Mouse (Mus musculus): ENCODE measurements around the gene Mpp6.

Mpp6 gene

DNA sequence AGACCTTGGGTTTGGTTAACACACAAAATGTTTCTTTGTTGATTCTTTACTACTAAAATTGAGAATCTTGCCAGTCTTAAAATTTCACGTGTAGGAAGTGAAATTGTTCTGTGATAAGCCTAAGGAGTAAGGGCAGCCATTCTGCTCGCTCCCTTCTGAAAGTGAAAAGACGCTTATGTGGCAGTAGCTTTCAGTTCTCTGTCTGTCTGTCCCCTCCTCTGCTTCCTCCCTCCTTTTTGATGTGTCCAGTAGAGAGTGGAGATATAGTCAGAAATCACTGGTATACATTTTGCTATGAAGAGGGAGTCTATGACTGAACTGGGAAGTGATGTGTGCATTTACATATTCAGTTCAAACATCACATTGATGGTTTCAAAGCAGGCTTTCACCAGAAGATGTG, 82.8 kb downstream of the Mpp6 start:
- no peak for TF ChIP-seq GATA4 (IDR thresholded peaks at IDR 0.05; ENCODE audit: insufficient replicate concordance, low read length)

DNA sequence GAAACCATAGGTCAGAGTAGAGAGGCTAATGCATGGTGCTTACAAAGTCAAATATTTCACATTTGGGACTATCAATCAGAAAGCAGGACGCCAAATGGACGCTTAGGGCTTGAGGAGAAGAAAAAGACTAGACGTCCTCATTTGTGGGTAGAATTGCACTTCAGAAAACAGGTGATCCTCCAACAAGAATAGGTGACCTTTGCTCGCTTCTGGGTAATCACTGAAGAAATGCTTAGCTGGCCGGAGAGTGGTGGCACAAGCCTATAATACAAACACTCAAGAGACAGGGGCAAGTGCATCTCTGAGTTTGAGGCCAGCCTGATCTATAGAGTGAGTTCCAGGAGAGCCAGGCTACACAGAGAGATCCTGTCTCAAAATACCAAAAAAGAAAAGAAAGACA, 83.8 kb downstream of the Mpp6 start:
- no peak for TF ChIP-seq GATA4 (IDR thresholded peaks at IDR 0.05; ENCODE audit: insufficient replicate concordance, low read length)

DNA sequence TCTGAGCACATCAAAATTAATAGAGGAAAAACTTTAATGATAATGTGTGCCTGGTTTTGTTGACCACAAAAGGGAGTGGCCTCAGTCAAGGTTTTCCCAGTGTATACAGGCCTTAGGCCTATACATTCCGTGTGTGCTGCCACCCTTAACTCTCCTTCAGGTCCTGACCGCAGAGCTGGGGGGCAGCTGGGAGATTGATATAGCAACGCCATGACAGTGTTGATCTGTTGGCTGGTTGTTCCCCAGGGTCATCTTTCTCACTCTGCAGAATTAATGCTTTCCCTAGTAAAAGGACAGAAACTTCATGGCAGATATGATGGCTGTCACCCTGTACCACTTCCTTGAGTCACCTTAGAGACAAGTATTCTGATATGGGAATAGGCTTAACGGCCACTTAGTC, 94.3 kb downstream of the Mpp6 start:
- no peak for TF ChIP-seq GATA4 (IDR thresholded peaks at IDR 0.05; ENCODE audit: insufficient replicate concordance, low read length)

DNA sequence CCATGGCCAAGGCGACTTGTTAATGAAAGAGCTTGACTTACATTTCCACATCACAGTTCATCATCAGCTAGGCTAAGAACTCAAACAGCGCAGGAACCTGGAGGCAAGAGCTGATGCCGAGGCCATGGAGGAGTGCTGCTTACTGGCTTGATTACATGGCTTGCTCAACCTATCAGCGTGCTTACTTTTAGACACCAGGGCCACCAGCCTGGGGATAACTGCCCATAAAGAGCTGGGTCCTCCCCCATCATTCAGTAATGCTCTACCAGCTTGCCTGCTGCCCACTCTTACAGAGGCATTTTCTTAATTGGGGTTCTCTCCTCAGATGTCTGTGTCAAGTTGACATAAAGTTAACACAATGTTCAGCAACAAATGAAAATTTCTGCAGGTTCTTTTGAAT, 95.1 kb downstream of the Mpp6 start:
- no peak for TF ChIP-seq GATA4 (IDR thresholded peaks at IDR 0.05; ENCODE audit: insufficient replicate concordance, low read length)

DNA sequence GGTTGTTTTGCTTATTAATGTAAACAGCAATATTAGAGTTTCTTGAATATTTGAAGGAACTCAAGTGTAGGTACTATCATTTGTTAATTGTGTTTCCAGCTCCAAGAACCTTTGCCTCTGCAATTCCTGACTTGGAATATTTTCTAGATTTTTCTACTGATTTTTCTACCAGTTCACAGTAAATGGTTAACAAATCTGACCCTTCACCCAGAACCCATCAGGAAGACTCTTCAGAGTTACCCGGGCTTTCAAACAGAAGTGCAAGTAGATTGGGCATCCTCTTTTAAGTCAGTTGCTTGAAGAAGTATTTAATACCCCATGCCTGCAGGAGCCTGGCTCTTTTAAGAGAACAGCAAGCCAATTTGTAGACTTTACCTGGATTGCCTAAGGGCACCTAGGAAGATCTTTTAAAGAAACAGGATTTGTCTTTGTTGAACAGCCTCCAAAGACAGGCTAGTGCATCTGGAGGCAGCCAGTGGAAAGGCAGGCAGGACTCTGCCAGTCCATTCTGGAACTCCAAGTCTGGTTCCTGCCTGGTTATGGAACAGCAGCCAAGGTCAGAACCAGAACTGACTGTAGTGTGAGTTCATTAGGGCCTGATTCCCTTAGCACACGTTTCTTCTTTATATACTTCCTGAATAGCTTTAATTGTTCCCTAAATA, 104.8 kb downstream of the Mpp6 start:
- TF ChIP-seq GATA4 (IDR thresholded peaks at IDR 0.05; ENCODE audit: insufficient replicate concordance, low read length) = no peak

DNA sequence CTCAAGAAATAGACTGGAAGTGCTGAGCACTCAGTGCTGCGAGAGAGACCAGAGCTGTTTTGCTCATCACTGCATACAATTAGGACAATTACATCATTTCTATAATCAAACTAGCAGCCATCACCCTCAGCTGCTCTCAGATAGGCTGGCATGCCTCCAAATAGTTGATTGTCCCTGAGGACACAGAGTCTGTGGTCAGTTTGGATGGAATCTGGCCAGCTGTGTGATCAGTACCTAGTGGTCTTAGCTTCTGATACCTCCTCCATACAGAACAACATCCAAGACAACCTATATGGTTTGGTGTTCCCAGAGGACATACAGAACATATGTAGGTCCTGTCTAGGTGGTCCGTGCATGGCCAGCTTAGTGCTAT, 105.3 kb downstream of the Mpp6 start:
- TF ChIP-seq GATA4 (IDR thresholded peaks at IDR 0.05; ENCODE audit: insufficient replicate concordance, low read length) = no peak

DNA sequence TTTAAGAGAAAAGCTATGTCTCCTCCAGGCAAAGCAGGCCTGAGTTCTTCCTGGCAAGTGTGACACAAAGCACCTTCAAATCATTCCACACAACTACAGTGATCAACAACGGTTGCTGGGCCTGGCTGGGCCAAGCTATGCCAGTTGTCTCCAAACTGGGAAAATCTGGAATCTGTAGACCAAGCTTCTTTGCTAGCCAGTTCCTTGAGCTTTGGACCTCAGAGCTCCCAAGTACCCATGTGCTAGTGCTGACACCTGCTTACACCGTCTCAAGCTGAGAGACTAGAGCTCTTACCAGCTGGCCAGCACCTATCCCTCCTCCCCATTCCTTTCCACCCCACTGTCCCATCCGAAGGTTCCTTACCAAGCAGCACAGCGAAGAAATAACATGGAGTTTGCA, 105.9 kb downstream of the Mpp6 start:
- TF ChIP-seq GATA4 (IDR thresholded peaks at IDR 0.05; ENCODE audit: insufficient replicate concordance, low read length) = no peak

DNA sequence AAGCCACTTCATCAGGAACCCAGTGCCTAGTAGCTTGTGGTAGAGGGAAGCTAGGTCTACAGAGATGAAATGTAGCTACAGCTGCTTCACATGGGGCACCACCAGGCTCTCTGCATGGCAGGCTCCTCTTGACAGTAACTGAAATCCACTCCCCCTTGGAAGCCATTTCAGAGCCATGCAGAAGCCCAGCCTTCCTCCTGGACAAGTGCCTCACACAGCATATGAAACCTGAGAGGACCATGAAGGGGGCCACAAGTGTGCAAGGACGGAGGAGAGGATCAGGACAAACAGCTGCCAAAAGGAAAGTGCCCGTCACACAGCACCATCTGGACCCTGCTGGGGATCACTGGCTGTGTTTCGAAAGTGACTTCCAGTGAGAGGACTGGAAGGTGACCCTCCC, 108.6 kb downstream of the Mpp6 start:
- TF ChIP-seq GATA4 (IDR thresholded peaks at IDR 0.05; ENCODE audit: insufficient replicate concordance, low read length) = no peak

DNA sequence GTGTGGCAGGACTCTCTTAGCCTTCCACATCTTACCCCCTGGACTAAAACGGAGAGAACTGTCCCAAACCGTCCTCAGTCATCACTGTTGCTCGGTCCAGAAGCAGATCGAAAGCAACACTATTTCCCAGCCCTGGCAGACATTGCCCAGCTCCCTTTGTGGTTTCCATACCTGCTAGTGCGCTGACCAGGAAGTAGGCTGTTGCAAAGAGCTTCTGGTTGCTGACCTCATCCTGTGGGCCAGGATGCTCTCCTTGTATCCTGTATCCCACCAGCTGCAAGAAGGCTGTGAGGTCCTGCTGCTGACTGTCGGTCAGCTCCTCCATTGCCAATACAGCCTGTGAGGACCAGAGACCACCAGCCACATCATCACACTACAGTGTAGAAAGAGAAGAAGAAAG, 109.0 kb downstream of the Mpp6 start:
- no peak for TF ChIP-seq GATA4 (IDR thresholded peaks at IDR 0.05; ENCODE audit: insufficient replicate concordance, low read length)

DNA sequence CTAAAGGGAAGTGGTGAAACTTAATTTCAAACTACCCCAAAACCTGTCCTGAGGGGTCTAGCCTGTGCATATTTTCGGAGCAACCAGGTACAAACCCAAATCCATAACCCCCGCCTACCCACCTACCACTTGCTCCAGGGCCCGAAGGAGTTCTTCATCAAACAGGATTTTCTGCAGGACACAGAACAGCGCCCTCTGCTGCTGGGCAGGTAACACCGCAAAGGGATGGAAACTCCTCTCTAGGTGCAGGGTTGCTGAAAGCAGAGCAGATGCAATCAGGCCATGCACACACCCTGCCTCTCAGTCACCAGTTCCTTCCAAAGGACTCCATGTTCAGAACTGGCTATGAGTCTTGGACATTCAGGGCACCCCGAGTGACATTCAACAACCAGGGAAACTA, 110.8 kb downstream of the Mpp6 start:
- no peak for TF ChIP-seq GATA4 (IDR thresholded peaks at IDR 0.05; ENCODE audit: insufficient replicate concordance, low read length)

DNA sequence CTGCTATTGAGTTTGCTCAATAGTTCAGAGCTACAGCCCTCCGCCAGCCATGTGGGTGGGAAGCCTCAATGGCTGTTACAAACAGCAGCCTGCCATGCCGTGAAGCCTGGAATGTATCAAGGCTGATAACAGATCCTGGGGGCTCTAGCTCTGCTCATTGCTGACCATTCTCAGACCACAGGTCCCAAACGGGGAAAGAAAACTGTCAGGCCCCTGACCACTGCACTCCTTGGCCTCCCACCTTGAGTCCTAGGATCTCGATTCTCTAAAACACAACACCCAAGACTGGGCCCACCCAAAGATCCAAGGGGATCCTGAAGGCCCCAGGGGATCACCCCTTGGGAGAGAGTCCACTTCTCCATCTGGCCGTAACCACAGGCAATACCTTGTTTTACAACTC, 112.3 kb downstream of the Mpp6 start:
- no peak for TF ChIP-seq GATA4 (IDR thresholded peaks at IDR 0.05; ENCODE audit: insufficient replicate concordance, low read length)

DNA sequence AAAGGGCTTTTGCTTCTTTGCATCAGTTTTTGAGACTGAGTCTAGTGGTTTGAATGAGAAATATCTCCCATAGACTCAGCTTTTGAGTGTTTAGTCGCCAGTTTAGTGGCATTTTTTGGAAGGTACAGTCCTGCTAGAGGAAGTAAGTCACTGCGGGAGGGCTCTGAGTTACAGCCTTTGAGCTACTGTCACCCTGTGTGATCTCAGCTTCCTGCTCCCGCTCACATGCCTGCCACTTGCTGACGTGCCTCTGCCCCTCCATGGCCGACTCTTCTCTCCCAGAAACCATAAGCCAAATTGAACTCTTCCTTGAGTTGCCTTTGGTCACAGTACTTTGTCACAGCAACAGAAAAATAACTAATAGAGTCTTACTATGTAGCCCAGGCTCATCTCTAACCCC, 112.9 kb downstream of the Mpp6 start:
- TF ChIP-seq GATA4 (IDR thresholded peaks at IDR 0.05; ENCODE audit: insufficient replicate concordance, low read length) = no peak

DNA sequence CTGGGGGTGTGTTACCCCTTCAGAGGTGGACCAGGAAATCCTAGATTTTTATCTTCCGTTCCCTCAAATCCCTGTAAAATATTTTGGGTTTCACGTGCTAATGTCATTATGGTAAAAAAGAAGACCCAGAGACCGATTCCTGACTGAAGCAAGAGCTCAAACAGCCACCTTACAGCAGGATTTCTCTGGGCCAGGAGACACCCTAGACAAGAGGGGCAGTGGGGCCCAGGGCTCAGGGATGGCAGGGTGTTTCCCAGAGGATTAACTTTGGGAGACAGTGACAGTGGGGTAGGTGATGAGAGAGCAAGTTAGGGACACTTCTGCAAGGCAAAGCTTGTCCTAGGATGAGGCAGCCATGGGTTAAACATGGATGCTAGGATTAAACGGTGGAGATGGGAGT, 113.6 kb downstream of the Mpp6 start:
- TF ChIP-seq GATA4 (IDR thresholded peaks at IDR 0.05; ENCODE audit: insufficient replicate concordance, low read length) = no peak

DNA sequence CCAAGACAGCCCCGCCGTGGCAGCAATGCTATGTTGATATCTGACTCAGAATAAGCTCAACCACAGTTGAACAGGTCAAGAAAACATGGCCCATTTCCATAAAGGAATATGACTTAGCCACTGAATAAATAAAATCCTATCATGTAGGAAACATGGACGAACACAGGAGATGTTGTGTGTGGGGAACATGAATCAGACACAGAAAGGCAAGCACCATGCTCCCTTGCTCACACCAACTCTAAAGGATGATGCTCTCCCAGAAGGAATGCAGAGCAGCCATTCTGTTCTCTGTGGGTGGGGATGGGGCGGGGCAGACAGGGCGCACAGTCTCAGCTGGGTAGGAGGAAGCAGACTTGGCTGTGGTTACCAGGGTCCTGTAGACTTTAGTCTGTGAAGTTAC, 115.2 kb downstream of the Mpp6 start:
- no peak for TF ChIP-seq GATA4 (IDR thresholded peaks at IDR 0.05; ENCODE audit: insufficient replicate concordance, low read length)

DNA sequence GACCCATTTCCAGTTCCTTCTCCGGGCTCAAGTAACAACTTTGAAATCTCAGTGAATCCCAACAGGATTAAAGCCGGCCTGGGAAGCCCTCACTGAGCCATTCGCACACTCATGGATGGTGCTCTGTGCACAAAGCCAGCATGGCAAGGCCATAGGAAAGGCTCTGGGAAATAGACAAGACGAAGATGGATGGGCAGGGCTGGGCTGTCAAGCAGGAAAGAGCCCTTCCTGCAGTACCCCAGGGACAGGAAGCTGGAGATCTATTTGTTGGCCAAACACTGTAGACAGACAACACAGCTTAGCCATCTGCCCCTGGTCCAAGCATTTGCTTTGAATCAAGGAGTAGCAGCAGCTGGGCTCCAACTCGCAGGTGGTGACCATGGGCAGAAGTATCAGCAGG, 118.1 kb downstream of the Mpp6 start:
- no peak for TF ChIP-seq GATA4 (IDR thresholded peaks at IDR 0.05; ENCODE audit: insufficient replicate concordance, low read length)

DNA sequence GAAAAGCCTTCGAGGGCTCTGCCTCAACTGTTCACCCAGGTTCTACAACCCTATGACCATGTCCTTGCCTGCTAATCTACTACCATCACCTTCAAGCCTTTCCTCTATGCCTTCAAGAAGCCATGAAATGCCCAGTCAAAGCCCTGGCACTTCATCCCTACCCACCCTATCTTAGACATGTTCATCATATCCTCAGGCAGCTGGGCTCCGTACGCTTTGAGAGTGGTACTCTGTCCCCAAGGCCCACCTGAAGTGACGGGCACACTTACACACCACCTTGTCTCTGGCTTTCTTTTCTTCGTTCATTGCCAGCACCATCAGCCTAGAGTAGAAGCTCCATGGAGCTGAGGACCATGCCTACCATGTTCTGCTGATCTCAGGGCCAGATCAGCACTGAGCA, 121.2 kb downstream of the Mpp6 start:
- TF ChIP-seq GATA4 (IDR thresholded peaks at IDR 0.05; ENCODE audit: insufficient replicate concordance, low read length) = no peak

DNA sequence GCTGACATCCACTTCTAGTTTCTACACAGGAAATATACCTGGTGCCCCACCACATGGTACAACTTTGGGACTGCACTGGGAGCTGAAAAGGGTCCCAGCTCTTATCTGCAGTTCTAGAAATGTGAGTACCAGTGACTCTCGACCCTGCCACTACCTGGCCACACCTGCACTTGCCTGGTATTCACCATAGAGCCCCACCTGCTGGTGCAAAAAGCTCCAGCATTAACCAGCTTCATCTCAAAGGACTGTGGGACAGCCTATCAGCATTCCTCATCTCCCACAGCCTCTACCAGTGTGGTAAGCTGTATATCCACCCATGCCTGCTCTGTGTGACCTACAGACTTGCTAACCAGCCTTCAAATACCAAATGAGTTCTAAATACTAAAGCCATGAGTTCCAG, 122.9 kb downstream of the Mpp6 start:
- no peak for TF ChIP-seq GATA4 (IDR thresholded peaks at IDR 0.05; ENCODE audit: insufficient replicate concordance, low read length)

DNA sequence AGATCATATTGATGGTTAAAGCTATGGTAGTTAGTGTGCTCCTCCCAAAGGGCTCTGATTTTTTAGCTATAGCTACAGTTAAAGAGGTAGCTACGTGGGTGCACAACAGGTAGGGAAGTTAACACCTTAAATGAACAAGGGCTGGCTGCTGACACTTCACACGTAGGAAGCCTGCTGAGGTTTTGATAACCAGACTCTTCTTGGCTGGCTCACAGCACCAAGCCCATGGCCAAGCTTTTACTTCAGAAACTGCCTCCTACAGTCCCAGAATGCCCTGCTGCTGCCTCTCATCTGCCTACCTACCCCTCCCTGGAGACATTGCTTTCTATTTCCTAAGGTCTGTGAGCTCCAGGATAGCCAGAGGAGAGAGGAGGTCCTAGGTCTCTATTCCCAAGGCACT, 127.9 kb downstream of the Mpp6 start:
- no peak for TF ChIP-seq GATA4 (IDR thresholded peaks at IDR 0.05; ENCODE audit: insufficient replicate concordance, low read length)

All from liver, adult (tissue).